Mouse (Mus musculus): Measurements from ENCODE around the gene 1810024B03Rik. TPM values are rescaled to one million over a fixed set of nuclear protein-coding genes. Genes with fewer than 3 reads are reported as not detected.
A peak's percentile ranks its signal among the peaks of the same experiment; 100 is the strongest.
"Not testable (repeated sequence)": the region's sequence is repeated elsewhere in the genome, so short reads cannot be mapped to it uniquely, and the experiment has no call there.

1810024B03Rik gene
- total and polyA plus RNA-seq, 2 experiments from 2014 or later = 1.2 TPM; not detected in 1

DNA sequence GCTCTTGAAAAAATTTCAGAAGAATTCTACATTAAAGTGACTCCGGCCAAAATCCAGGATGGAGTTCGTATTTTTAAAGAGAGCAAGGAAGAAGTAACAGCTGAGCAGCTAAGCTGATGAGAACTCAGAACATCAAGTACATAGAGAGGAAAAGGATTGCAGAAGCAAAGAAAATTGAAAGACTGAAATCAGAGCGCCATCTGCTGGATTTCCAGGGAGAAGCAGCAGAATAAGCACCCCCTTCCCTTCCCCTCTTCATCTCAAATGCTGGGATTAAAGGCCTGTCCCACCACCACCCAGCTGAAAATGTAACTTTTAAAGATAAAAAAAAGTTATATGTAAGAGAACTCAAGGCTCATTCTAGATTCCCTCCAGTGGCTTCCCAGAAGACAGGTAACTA, 3.1 kb downstream of the 1810024B03Rik start:
- Histone ChIP-seq H3K27ac (ENCODE audit: low read depth, low read length) (no peak overlapping the region), H3K36me3 (ENCODE audit: insufficient read depth, low read length) (no peaks in the 10 kb centered on the region), H3K4me1 (ENCODE audit: insufficient read depth, low read length) (0 out of 2 replicates have a peak, but pooled peaks cover 6% of the 10 kb centered on the region), H3K4me3 (ENCODE audit: low read depth, low read length) (no peak overlapping the region), H3K9ac (replicated peaks; ENCODE audit: low read length, poor library complexity, severe bottlenecking) (no peak overlapping the region), H3K4me2 (ENCODE audit: low read depth, low read length, poor library complexity, severe bottlenecking) (no peak overlapping the region), H3K9me3 (ENCODE audit: low read length) (no peaks in the 10 kb centered on the region), H3K27me3 (ENCODE audit: insufficient read depth, low read length) (no peaks in the 10 kb centered on the region)
- DNase-seq (ENCODE audit: low spot score) (peak; percentile 71), ATAC-seq (ENCODE audit: low FRiP score) (no peak)
- TF ChIP-seq CTCF (IDR thresholded peaks at IDR 0.05) = peak; percentile 87
- WGBS = 26% methylated on average over 3 of the region's 3 CpGs

DNA sequence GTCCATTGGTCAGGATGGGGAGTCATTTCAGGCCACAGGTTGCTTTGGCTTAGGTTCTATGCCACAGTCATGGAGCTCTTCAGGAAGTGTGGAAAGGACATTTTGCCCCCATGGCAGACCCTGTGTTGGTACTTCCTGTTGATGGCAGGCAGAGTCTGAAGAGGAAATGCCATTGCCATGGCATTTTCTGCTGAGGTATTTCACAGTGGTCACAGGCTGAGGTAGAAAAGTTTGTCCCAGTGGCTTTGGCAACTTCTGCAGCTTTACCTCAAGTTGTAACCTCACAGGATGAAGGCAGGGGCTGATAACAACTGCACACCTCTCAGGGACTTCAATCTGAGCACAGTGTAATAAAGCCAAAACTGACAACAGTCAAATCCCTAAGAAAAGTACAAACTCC, 18.5 kb downstream of the 1810024B03Rik start:
- H3K27me3 ChIP-seq (ENCODE audit: insufficient read depth, low read length) = 0 out of 2 replicates have a peak, but pooled peaks cover 4% of the 10 kb centered on the region
- no peaks in the 10 kb centered on the region for H3K4me1 ChIP-seq (ENCODE audit: insufficient read depth, low read length)
- no peak overlapping the region for H3K4me2 ChIP-seq (ENCODE audit: low read depth, low read length, poor library complexity, severe bottlenecking)
- no peaks in the 10 kb centered on the region for H3K36me3 ChIP-seq (ENCODE audit: insufficient read depth, low read length)
- ATAC-seq (ENCODE audit: low FRiP score) (no peak), DNase-seq (ENCODE audit: low spot score) (no peak)
- H3K27ac ChIP-seq (ENCODE audit: low read depth, low read length) = no peak overlapping the region
- no peak overlapping the region for H3K4me3 ChIP-seq (ENCODE audit: low read depth, low read length)
- H3K9me3 ChIP-seq (ENCODE audit: low read length) = no peaks in the 10 kb centered on the region
- no peak for TF ChIP-seq CTCF (IDR thresholded peaks at IDR 0.05)
- H3K9ac ChIP-seq (replicated peaks; ENCODE audit: low read length, poor library complexity, severe bottlenecking) = no peak overlapping the region

DNA sequence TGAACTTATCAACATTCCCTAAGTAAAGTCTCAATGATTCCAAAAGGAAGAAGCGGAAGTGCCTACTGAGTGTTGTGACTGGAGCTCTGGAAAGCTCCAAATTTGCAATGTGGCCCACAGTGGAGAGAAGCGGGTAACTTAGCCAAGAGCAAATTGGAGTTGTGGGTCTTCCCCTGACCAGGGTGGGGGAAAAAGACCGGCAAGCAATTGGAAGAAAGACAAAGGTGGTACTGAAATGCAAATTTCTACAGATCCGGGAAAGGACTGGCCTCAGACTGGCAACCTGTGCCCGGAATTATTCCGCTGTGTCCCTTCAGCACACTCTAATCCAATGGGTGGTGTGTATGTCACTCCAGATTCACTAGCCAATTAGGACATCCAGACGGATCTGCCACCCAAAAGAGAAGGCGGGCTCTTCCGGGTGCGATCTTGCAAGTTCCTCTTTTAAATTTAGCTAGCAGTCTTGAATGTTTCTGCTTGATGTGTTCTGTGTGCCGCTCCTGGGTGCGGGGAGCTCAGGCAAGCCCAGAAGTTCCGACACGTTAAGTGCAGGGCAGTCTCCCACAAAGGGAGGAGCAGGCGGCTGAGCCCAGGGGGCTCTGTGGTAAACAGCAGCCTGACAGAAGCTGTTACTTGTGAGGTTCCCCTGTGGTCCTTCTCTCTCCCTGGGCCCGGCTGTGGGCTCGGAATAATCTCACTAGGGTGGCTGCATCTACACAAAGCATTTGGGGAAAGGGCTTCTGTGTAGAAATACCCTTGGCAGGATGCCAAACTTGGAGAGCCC, 25.3 kb downstream of the 1810024B03Rik start:
- 2% methylated on average over 17 of the region's 17 CpGs for WGBS
- DNase-seq (ENCODE audit: low spot score) (peak; percentile 95), ATAC-seq (ENCODE audit: low FRiP score) (peak; percentile 100)
- no peak for TF ChIP-seq CTCF (IDR thresholded peaks at IDR 0.05)
- H3K4me1 ChIP-seq (ENCODE audit: insufficient read depth, low read length) = no peaks in the 10 kb centered on the region
- peak overlapping the region; percentile 54 for H3K4me3 ChIP-seq (ENCODE audit: low read depth, low read length)
- peak overlapping the region; percentile 80 for H3K27ac ChIP-seq (ENCODE audit: low read depth, low read length)
- H3K9ac ChIP-seq (replicated peaks; ENCODE audit: low read length, poor library complexity, severe bottlenecking) = peak overlapping the region; percentile 66
- H3K4me2 ChIP-seq (ENCODE audit: low read depth, low read length, poor library complexity, severe bottlenecking) = peak overlapping the region; percentile 71
- H3K36me3 ChIP-seq (ENCODE audit: insufficient read depth, low read length) = no peaks in the 10 kb centered on the region
- H3K27me3 ChIP-seq (ENCODE audit: insufficient read depth, low read length) = no peaks in the 10 kb centered on the region
- H3K9me3 ChIP-seq (ENCODE audit: low read length) = no peaks in the 10 kb centered on the region

DNA sequence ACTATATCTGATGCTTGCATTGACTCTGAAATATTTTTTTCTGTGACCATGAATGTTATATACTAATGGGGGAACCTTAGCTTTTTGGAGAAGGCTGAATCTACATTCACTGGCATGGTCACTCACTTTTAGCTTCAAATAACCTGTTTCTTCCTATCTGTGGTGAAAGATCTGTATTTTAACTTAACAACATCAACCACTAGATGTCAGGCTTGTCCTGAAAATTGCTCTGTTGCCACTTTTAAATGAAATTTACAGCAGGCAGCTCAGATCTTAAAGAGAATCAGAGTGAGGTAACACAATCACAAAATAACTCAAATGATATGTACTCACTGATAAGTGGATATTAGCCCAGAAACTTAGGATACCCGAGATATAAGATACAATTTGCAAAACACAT, 41.8 kb downstream of the 1810024B03Rik start:
- not testable (repeated sequence) for ATAC-seq (ENCODE audit: low FRiP score); H3K36me3 ChIP-seq (ENCODE audit: insufficient read depth, low read length); H3K27ac ChIP-seq (ENCODE audit: low read depth, low read length); H3K4me1 ChIP-seq (ENCODE audit: insufficient read depth, low read length); H3K4me3 ChIP-seq (ENCODE audit: low read depth, low read length); H3K4me2 ChIP-seq (ENCODE audit: low read depth, low read length, poor library complexity, severe bottlenecking); H3K9ac ChIP-seq (replicated peaks; ENCODE audit: low read length, poor library complexity, severe bottlenecking); H3K27me3 ChIP-seq (ENCODE audit: insufficient read depth, low read length); H3K9me3 ChIP-seq (ENCODE audit: low read length)
- DNase-seq (ENCODE audit: low spot score) = peak; percentile 79
- peak; percentile 71 for TF ChIP-seq CTCF (IDR thresholded peaks at IDR 0.05)
- WGBS = 6% methylated on average over 1 of the region's 1 CpGs

DNA sequence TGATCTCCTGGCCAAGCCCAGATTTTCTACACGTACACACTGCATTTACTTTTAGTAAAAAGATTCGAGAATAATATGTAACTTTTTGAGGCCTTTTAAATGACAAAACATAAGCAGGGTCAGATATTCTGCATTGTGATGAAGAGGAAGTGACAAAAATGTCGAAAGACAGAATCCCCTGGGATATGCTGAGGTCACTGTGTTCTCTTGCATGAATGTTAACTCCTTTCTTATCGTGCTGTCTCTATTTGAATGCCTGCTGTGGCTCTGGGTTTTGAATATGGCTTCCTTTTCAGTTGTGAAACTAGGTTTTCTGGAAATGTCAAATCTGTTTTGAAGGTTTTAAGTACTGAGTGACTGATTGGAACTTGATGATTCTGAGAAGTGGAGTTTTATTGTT, 42.4 kb downstream of the 1810024B03Rik start:
- H3K36me3 ChIP-seq (ENCODE audit: insufficient read depth, low read length) = no peaks in the 10 kb centered on the region
- H3K9me3 ChIP-seq (ENCODE audit: low read length) = no peaks in the 10 kb centered on the region
- H3K4me1 ChIP-seq (ENCODE audit: insufficient read depth, low read length) = no peaks in the 10 kb centered on the region
- no peaks in the 10 kb centered on the region for H3K27me3 ChIP-seq (ENCODE audit: insufficient read depth, low read length)
- no peak overlapping the region for H3K9ac ChIP-seq (replicated peaks; ENCODE audit: low read length, poor library complexity, severe bottlenecking)
- no peak for TF ChIP-seq CTCF (IDR thresholded peaks at IDR 0.05)
- H3K27ac ChIP-seq (ENCODE audit: low read depth, low read length) = no peak overlapping the region
- WGBS = 58% methylated on average over 4 of the region's 4 CpGs
- DNase-seq (ENCODE audit: low spot score) (no peak), ATAC-seq (ENCODE audit: low FRiP score) (no peak)
- H3K4me2 ChIP-seq (ENCODE audit: low read depth, low read length, poor library complexity, severe bottlenecking) = no peak overlapping the region
- H3K4me3 ChIP-seq (ENCODE audit: low read depth, low read length) = no peak overlapping the region

DNA sequence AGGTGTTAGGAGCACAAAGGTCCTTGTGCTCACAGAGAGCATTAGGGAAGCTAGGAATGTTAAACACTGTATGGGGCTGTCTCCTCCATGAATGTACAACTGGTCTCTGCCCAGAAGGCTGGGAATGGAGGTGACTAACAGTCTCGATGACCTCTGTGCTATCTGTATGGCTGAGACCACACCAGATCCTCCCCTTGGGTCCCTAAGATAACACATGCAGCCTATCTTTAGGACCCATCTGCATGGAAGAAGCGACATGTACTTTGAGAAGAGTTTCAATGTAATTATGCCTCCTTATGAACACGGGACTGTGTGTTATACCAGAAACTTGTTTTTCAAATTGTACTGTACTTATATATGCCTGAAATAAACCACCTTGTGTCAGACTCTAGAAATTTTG, 62.4 kb downstream of the 1810024B03Rik start:
- Histone ChIP-seq H3K27ac (ENCODE audit: low read depth, low read length) (no peak overlapping the region), H3K27me3 (ENCODE audit: insufficient read depth, low read length) (no peaks in the 10 kb centered on the region)
- WGBS = 83% methylated on average over 3 of the region's 3 CpGs

More for the DNA sequence above, 62.4 kb downstream of the 1810024B03Rik start:
- ATAC-seq (ENCODE audit: low FRiP score) (no peak), DNase-seq (ENCODE audit: low spot score) (no peak)
- Histone ChIP-seq H3K4me3 (ENCODE audit: low read depth, low read length) (no peak overlapping the region), H3K4me1 (ENCODE audit: insufficient read depth, low read length) (no peaks in the 10 kb centered on the region), H3K9ac (replicated peaks; ENCODE audit: low read length, poor library complexity, severe bottlenecking) (no peak overlapping the region), H3K4me2 (ENCODE audit: low read depth, low read length, poor library complexity, severe bottlenecking) (no peak overlapping the region), H3K36me3 (ENCODE audit: insufficient read depth, low read length) (no peaks in the 10 kb centered on the region), H3K9me3 (ENCODE audit: low read length) (no peaks in the 10 kb centered on the region)
- no peak for TF ChIP-seq CTCF (IDR thresholded peaks at IDR 0.05)

Data from midbrain, postnatal 0 days (tissue).